Mouse (Mus musculus) intestine, embryonic 14.5 days (tissue): ENCODE results near the gene Vsig8. TPM values are rescaled to one million over a fixed set of nuclear protein-coding genes. Genes with fewer than 3 reads are reported as not detected.

Experiments used
- ATAC-seq: fragments of 200-750 bp; cut with Nextera tagmentation; replicated peaks from 2 replicates; pipeline ENCODE4 v1.8.0; 2017; ENCODE audit warnings: low read depth, moderate number of reproducible peaks, moderate TSS enrichment, moderate library complexity; ENCODE audit not compliant: low FRiP score, low TSS enrichment
- DNase-seq: peaks from one replicate; pipeline ENCODE4 v3.0.0-alpha.2; 2018; ENCODE audit warnings: low spot score
- H3K27ac ChIP-seq: fragments of 300-500 bp; sonication (generic); 2 replicates; pipeline ENCODE4 v1.5.1; 2014; ENCODE audit warnings: low read depth, mild to moderate bottlenecking, control low read depth
- H3K27me3 ChIP-seq: fragments of 300-500 bp; sonication (generic); replicated peaks from 2 replicates; pipeline ENCODE4 v1.6.1; 2014; ENCODE audit warnings: low read length, control low read depth; ENCODE audit not compliant: control insufficient read depth, insufficient read depth
- H3K36me3 ChIP-seq: fragments of 300-500 bp; sonication (generic); 2 replicates; pipeline ENCODE4 v1.6.1; 2014; ENCODE audit warnings: low read length, control low read depth; ENCODE audit not compliant: control insufficient read depth, insufficient read depth
- H3K4me1 ChIP-seq: fragments of 300-500 bp; sonication (generic); replicated peaks from 2 replicates; pipeline ENCODE4 v1.6.1; 2014; ENCODE audit warnings: low read length, control low read depth, mixed read lengths; ENCODE audit not compliant: control insufficient read depth, insufficient read depth
- H3K4me2 ChIP-seq: fragments of 300-500 bp; sonication (generic); 2 replicates; pipeline ENCODE4 v1.6.1; 2014; ENCODE audit warnings: low read length
- H3K4me3 ChIP-seq: fragments of 300-500 bp; sonication (generic); 2 replicates; pipeline ENCODE4 v1.5.1; 2014; ENCODE audit warnings: low read depth, low read length, control low read depth, mixed read lengths
- H3K9ac ChIP-seq: fragments of 300-500 bp; sonication (generic); 2 replicates; pipeline ENCODE4 v1.6.1; 2014; ENCODE audit warnings: mild to moderate bottlenecking, low read length
- H3K9me3 ChIP-seq: fragments of 300-500 bp; sonication (generic); 2 replicates; pipeline ENCODE4 v1.6.1; 2016; ENCODE audit warnings: low read length, control low read depth; ENCODE audit not compliant: control insufficient read depth
- WGBS: fragments of 180-500 bp; shearing (Covaris S2); extraction: QIAGEN DNeasy Blood & Tissue Kit; methylation state at CpG from one replicate; pipeline ENCODE4 v1.1.7; 2014; 5-methylcytosine and 5-hydroxymethylcytosine counted together
- polyA plus RNA-seq: library from polyadenylated mRNA; unstranded; fragments of >200 nt; fragmentation: Nextera tagmentation; extraction: Ambion mirVana; gene quantifications from 2 replicates; pipeline ENCODE4 v1.2.1, GENCODE M21; 2014

Gene Vsig8
- polyA plus RNA-seq, 1 experiment from 2014 or later: 0.35 TPM

GRCm38 (mm10) chr1:172513525-172514212 lies 42.1 kb upstream of the Vsig8 start:
- peak overlapping the region; percentile 14; the same call in 1 of the 2 replicates for H3K27ac ChIP-seq
- H3K4me1 ChIP-seq: peaks cover 11% of the 10 kb centered on the region; the same call in 1 of the 2 replicates
- H3K36me3 ChIP-seq: 0 out of 2 replicates have a peak, but pooled peaks cover 2% of the 10 kb centered on the region
- DNase-seq (no peak), ATAC-seq (no peak)
- no peak overlapping the region for H3K9ac ChIP-seq
- H3K4me2 ChIP-seq: no peak overlapping the region
- 0 out of 2 replicates have a peak, but pooled peaks cover 4% of the 10 kb centered on the region for H3K9me3 ChIP-seq
- WGBS: 68% methylated on average over 17 of the region's 17 CpGs
- no peaks in the 10 kb centered on the region for H3K27me3 ChIP-seq
- H3K4me3 ChIP-seq: no peak overlapping the region

GRCm38 (mm10) chr1:172514213-172514529 lies 41.6 kb upstream of the Vsig8 start:
- H3K4me1 ChIP-seq: peaks cover 11% of the 10 kb centered on the region; the same call in 1 of the 2 replicates
- H3K27ac ChIP-seq: peak overlapping the region; percentile 13; the same call in 1 of the 2 replicates
- 79% methylated on average over 4 of the region's 4 CpGs for WGBS
- no peak overlapping the region for H3K4me2 ChIP-seq
- DNase-seq: no peak
- H3K27me3 ChIP-seq: no peaks in the 10 kb centered on the region
- 0 out of 2 replicates have a peak, but pooled peaks cover 4% of the 10 kb centered on the region for H3K9me3 ChIP-seq
- H3K36me3 ChIP-seq: no peaks in the 10 kb centered on the region
- H3K4me3 ChIP-seq: no peak overlapping the region
- no peak for ATAC-seq
- no peak overlapping the region for H3K9ac ChIP-seq

GRCm38 (mm10) chr1:172514551-172515268 lies 41.0 kb upstream of the Vsig8 start:
- H3K9ac ChIP-seq: no peak overlapping the region
- no peaks in the 10 kb centered on the region for H3K27me3 ChIP-seq
- ATAC-seq: no peak
- WGBS: 80% methylated on average over 7 of the region's 7 CpGs
- H3K4me3 ChIP-seq: no peak overlapping the region
- H3K4me1 ChIP-seq: peaks cover 10% of the 10 kb centered on the region; the same call in 1 of the 2 replicates
- no peak for DNase-seq
- no peak overlapping the region for H3K4me2 ChIP-seq
- 0 out of 2 replicates have a peak, but pooled peaks cover 4% of the 10 kb centered on the region for H3K9me3 ChIP-seq
- peak overlapping the region; percentile 13; the same call in 1 of the 2 replicates for H3K27ac ChIP-seq
- H3K36me3 ChIP-seq: no peaks in the 10 kb centered on the region

DNA sequence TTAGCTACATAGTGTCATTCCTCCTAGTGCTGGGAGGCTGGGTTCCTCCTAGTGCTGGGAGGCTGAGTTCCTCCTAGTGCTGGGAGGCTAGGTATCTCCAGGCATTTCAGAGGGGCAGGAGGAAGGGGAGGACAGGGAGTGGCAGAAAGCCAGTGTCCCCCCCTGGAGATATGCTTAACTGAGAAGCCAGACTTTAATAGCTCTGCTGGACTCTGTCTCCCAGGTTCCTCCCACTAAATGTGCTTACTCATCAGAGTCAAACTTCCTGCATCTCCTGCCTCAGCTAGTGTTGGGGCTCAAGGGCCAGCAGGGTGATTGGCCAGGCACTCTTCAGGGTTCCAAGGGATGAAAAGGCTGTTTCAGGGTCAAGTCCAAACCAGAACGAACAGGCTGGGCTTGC lies 40.3 kb upstream of the Vsig8 start:
- WGBS: 69% methylated on average over 1 of the region's 1 CpGs
- Histone ChIP-seq H3K36me3 (no peaks in the 10 kb centered on the region), H3K9ac (no peak overlapping the region), H3K4me3 (no peak overlapping the region), H3K27ac (no peak overlapping the region), H3K27me3 (no peaks in the 10 kb centered on the region), H3K9me3 (0 out of 2 replicates have a peak, but pooled peaks cover 4% of the 10 kb centered on the region), H3K4me1 (peaks cover 8% of the 10 kb centered on the region; the same call in 1 of the 2 replicates), H3K4me2 (no peak overlapping the region)
- DNase-seq: no peak
- no peak for ATAC-seq

GRCm38 (mm10) chr1:172518013-172518412 lies 37.7 kb upstream of the Vsig8 start:
- DNase-seq (no peak), ATAC-seq (no peak)
- no peak overlapping the region for H3K4me3 ChIP-seq
- H3K9ac ChIP-seq: no peak overlapping the region
- H3K9me3 ChIP-seq: 0 out of 2 replicates have a peak, but pooled peaks cover 4% of the 10 kb centered on the region
- H3K4me1 ChIP-seq: peaks cover 3% of the 10 kb centered on the region; the same call in 1 of the 2 replicates
- H3K27me3 ChIP-seq: no peaks in the 10 kb centered on the region
- H3K36me3 ChIP-seq: no peaks in the 10 kb centered on the region
- H3K27ac ChIP-seq: no peak overlapping the region
- 84% methylated on average over 4 of the region's 4 CpGs for WGBS
- H3K4me2 ChIP-seq: no peak overlapping the region

DNA sequence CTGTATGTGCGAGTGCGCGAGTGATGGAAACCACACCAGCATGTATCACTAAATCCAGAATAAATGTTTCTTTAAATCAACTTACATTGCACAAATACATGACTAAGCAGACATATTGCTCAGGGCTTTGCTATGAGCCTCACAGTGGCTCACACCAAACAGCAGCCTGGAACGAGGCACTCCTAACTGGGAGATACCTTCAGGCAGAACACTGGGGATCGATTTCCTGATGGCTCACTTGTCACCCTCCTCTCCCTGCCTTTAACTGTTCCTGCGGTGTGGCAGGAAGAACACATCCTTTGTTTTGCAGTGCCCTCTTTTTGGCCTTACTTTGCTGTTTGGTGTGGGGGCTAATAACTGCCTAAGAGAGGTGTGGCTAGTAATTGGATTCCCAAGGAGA lies 36.1 kb upstream of the Vsig8 start:
- no peak overlapping the region for H3K4me2 ChIP-seq
- no peaks in the 10 kb centered on the region; the same call in 1 of the 2 replicates for H3K4me1 ChIP-seq
- 0 out of 2 replicates have a peak, but pooled peaks cover 4% of the 10 kb centered on the region for H3K9me3 ChIP-seq
- no peaks in the 10 kb centered on the region for H3K36me3 ChIP-seq
- H3K9ac ChIP-seq: no peak overlapping the region
- ATAC-seq (no peak), DNase-seq (no peak)
- H3K27me3 ChIP-seq: no peaks in the 10 kb centered on the region
- no peak overlapping the region for H3K27ac ChIP-seq
- no peak overlapping the region for H3K4me3 ChIP-seq
- WGBS: 56% methylated on average over 6 of the region's 6 CpGs

DNA sequence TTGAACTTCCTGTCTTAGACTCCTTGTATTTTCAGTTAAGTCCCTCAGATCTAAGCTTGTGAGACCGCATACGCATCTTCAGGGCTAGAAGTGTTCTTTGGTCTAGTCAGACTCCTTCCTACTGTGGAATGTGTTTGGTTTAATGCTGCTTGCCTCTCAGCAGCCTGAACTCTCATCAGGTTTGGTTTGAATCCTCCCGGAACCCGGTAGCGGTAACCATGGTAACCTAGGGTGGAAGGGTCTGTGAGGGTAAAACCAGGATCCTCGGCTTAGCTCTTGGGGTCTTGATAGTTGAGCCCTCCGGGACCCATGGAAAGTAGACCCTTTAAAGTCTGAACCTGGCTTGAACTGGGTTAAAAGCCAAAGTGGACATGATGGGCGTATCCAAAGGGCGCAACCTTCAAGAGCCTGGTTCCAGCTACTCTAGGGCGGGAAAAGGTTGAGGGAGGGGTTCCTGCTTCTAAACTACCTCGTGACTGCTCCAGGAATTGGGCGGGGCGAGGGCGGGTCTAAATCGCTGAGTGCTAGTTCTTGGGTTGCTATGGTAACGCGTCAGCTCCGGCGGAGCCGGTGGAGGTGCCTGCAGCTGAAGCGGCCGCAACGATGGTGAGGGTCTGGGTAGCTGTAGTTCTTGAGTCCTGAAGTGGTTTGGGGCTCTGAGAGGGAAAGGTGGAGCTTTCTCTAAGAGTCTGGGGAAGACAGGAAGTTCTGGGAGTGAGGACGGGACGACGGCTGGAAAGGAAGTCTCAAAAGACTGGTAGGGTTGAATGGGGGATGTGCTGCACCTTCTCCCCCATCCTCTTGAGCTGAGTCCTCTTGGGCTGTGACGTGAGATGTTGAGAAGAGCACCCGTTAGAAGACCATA lies 34.9 kb upstream of the Vsig8 start, which contains the start of gene Cfap45:
Cfap45 (plus strand) TSS at position 226 of the 865 bp plus-strand sequence.
- DNase-seq (peak; percentile 92), ATAC-seq (peak; percentile 91)
- Histone ChIP-seq H3K4me3 (peak within 1 kb of the TSS; percentile 34), H3K4me2 (peak within 1 kb of the TSS; percentile 48), H3K27ac (no peak within 1 kb of the TSS), H3K9ac (peak within 1 kb of the TSS; percentile 0; the same call in 1 of the 2 replicates), H3K9me3 (0 out of 2 replicates have a peak, but pooled peaks cover 4% of the 10 kb centered on the region), H3K36me3 (no peaks in the 10 kb centered on the region), H3K27me3 (no peaks in the 10 kb centered on the region), H3K4me1 (peaks cover 8% of the 10 kb centered on the region; the same call in 1 of the 2 replicates)
- 3% methylated on average over 28 of the region's 28 CpGs for WGBS

GRCm38 (mm10) chr1:172522524-172522923 lies 33.2 kb upstream of the Vsig8 start:
- Histone ChIP-seq H3K4me1 (peaks cover 8% of the 10 kb centered on the region; the same call in 1 of the 2 replicates), H3K9ac (no peak overlapping the region), H3K4me2 (no peak overlapping the region), H3K9me3 (0 out of 2 replicates have a peak, but pooled peaks cover under 1% of the 10 kb centered on the region), H3K4me3 (no peak overlapping the region), H3K36me3 (no peaks in the 10 kb centered on the region), H3K27ac (no peak overlapping the region), H3K27me3 (peaks cover 3% of the 10 kb centered on the region; the same call in 1 of the 2 replicates)
- 67% methylated on average over 7 of the region's 7 CpGs for WGBS
- DNase-seq (no peak), ATAC-seq (no peak)
